Mouse (Mus musculus) intestine, embryonic 15.5 days (tissue): ENCODE measurements at regions not wholly inside any gene's neighbourhood (a gene's known extent, or its start where the extent isn't known, plus 50 kb on each side); places are given as distances from the start of the nearest gene placed in this dataset.
"Not testable (repeated sequence)": the region's sequence is repeated elsewhere in the genome, so short reads cannot be mapped to it uniquely, and the experiment has no call there.

ENCODE experiments used
- ATAC-seq: fragments of 200-750 bp; cut with Nextera tagmentation; 2 replicates; pipeline ENCODE4 v1.8.0; 2017; ENCODE audit warnings: moderate TSS enrichment, moderate library complexity
- H3K27ac ChIP-seq: fragments of 300-500 bp; sonication (generic); 2 replicates; pipeline ENCODE4 v1.5.1; 2015; ENCODE audit warnings: mild to moderate bottlenecking, inconsistent platforms
- H3K27me3 ChIP-seq: fragments of 300-500 bp; sonication (generic); replicated peaks from 2 replicates; pipeline ENCODE4 v1.6.1; 2015; ENCODE audit warnings: inconsistent platforms
- H3K36me3 ChIP-seq: fragments of 300-500 bp; sonication (generic); 2 replicates; pipeline ENCODE4 v1.6.1; 2015; ENCODE audit warnings: inconsistent platforms
- H3K4me1 ChIP-seq: fragments of 300-500 bp; sonication (generic); replicated peaks from 2 replicates; pipeline ENCODE4 v1.6.1; 2015; ENCODE audit warnings: inconsistent platforms
- H3K4me2 ChIP-seq: fragments of 300-500 bp; sonication (generic); replicated peaks from 2 replicates; pipeline ENCODE4 v1.6.1; 2015; ENCODE audit warnings: mild to moderate bottlenecking, inconsistent platforms
- H3K4me3 ChIP-seq: fragments of 300-500 bp; sonication (generic); replicated peaks from 2 replicates; pipeline ENCODE4 v1.5.1; 2015; ENCODE audit warnings: inconsistent platforms
- H3K9ac ChIP-seq: fragments of 300-500 bp; sonication (generic); 2 replicates; pipeline ENCODE4 v1.6.1; 2015; ENCODE audit warnings: inconsistent platforms
- H3K9me3 ChIP-seq: fragments of 300-500 bp; sonication (generic); 2 replicates; pipeline ENCODE4 v1.6.1; 2016; ENCODE audit warnings: inconsistent platforms
- WGBS: fragments of 180-500 bp; shearing (Covaris S2); methylation state at CpG from one replicate; pipeline ENCODE4 v1.1.7; 2015; 5-methylcytosine and 5-hydroxymethylcytosine counted together

DNA sequence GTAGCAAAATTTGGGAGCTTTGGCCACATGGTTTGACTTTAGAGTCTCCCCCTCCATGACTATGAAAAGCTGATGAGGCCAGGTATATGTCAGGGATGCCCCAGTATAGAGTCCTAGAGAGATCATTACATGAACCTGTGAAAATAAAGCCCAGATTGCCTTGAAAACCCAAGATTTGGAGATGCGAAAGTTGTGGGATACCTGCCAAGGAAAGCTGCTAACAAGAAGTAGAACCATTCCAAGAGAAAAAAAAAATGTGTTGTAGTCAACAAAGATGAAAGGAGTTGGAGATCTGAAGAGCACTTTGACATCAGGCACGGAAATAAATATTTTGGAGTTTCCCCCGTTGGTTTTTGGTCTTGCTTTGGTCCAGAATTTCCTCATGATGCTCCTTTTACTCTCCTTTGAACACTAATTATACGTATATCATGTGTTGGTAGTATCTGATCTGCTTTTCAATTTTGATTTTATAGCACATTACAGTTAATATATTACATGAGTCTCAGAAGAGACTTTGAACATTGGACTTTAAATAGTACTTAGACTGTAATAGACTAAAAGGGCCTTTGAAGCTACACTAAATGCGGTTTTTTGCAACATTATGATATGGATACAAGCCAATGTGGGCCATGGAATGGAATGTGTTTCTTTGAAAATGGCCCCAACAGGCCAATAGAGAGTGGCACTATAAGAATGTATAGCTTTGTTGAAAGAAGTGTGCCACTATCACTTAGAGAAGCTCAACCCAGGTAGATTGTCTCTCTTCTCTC, 461.2 kb downstream of the Jrkl start:
- H3K36me3 ChIP-seq = no peaks in the 10 kb centered on the region
- H3K4me2 ChIP-seq = no peak overlapping the region
- H3K27ac ChIP-seq = no peak overlapping the region
- 80% methylated on average over 5 of the region's 5 CpGs for WGBS
- no peaks in the 10 kb centered on the region for H3K9me3 ChIP-seq
- no peak overlapping the region for H3K4me3 ChIP-seq
- no peak overlapping the region for H3K9ac ChIP-seq
- no peaks in the 10 kb centered on the region for H3K27me3 ChIP-seq
- H3K4me1 ChIP-seq = no peaks in the 10 kb centered on the region
- ATAC-seq = peak; percentile 56; the same call in 1 of the 2 replicates

DNA sequence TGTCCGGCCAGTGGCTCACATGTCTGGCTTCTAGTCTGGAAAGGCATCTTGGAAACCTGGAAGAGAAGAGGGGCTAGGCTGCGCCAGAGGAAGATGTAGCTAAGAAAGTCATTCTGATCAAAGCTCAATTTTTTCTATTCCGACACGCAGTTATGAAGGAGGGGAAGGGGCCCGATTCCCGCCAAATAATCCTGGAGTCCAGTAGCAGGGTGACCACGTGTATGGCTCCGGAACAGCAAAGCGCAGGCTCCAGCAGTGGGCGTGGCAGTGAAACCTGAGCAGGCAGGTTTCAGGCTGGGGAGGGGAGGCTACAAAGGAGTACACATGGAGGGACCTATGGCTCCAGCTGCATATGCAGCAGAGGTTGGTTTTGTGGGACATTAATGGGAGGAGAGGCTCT, 491.8 kb downstream of the Jrkl start:
- not testable (repeated sequence) for H3K4me1 ChIP-seq, H3K4me3 ChIP-seq, ATAC-seq, H3K27me3 ChIP-seq, H3K9me3 ChIP-seq, H3K36me3 ChIP-seq, H3K9ac ChIP-seq, H3K4me2 ChIP-seq, H3K27ac ChIP-seq
- 76% methylated on average over 10 of the region's 10 CpGs for WGBS
